ENCODE assay signal across 8 mouse cellular contexts in genomic region chr7:100893249-100894056, GRCm38 (mm10). TPM values are rescaled to one million over a fixed set of nuclear protein-coding genes. Genes with fewer than 3 reads are reported as not detected.
DNase-seq lines count a peak whose midpoint lies in the region; ATAC-seq lines count a peak whose summit lies in the region.

No protein-coding gene starts in this region.

- H3K9ac ChIP-seq in kidney, embryonic 15.5 days = peak overlapping the region; percentile 64
- peak overlapping the region; percentile 66 for H3K9ac ChIP-seq in midbrain, embryonic 15.5 days

- H3K4me3 ChIP-seq in kidney, embryonic 15.5 days (replicated peaks) = peak overlapping the region; percentile 51; the same call in 1 of the 2 replicates
- peak overlapping the region; percentile 70 for H3K4me3 ChIP-seq in forebrain, embryonic 10.5 days
- H3K4me3 ChIP-seq in midbrain, embryonic 15.5 days = peak overlapping the region; percentile 57

- H3K4me1 ChIP-seq in kidney, embryonic 15.5 days = peaks cover 31% of the 10 kb centered on the region
- H3K4me1 ChIP-seq in forebrain, embryonic 10.5 days = peaks cover 34% of the 10 kb centered on the region
- peaks cover 33% of the 10 kb centered on the region for H3K4me1 ChIP-seq in midbrain, embryonic 15.5 days

- WGBS in kidney, embryonic 15.5 days = 45% methylated on average over 20 of the region's 20 CpGs
- WGBS in forebrain, embryonic 10.5 days = 67% methylated on average over 20 of the region's 20 CpGs
- 29% methylated on average over 20 of the region's 20 CpGs for WGBS in midbrain, embryonic 15.5 days

- peak; percentile 23; the same call in 1 of the 2 replicates for ATAC-seq in kidney, embryonic 15.5 days (replicated peaks; ENCODE audit: low FRiP score)
- ATAC-seq in midbrain, embryonic 15.5 days (replicated peaks) = peak; percentile 37

- H3K4me2 ChIP-seq in kidney, embryonic 15.5 days = peak overlapping the region; percentile 81
- peak overlapping the region; percentile 91 for H3K4me2 ChIP-seq in midbrain, embryonic 15.5 days

- H3K27ac ChIP-seq in kidney, embryonic 15.5 days = no peak overlapping the region
- peak overlapping the region; percentile 86 for H3K27ac ChIP-seq in forebrain, embryonic 10.5 days
- H3K27ac ChIP-seq in midbrain, embryonic 15.5 days = peak overlapping the region; percentile 71

- no peak for DNase-seq in kidney, adult 18-20 months
- peak; percentile 92 for DNase-seq in adrenal gland, postnatal 14 days
- no peak for DNase-seq in forebrain, embryonic 10.5 days (ENCODE audit: extremely low spot score, low spot score)
- DNase-seq in kidney, postnatal 10 days = peak; percentile 74
- no peak for DNase-seq in urinary bladder, postnatal 4 days (ENCODE audit: low spot score in 2 of 2)
- no peak for DNase-seq in urinary bladder, postnatal 36 days (ENCODE audit: low spot score in 2 of 2)

- H3K27me3 ChIP-seq in kidney, embryonic 15.5 days = no peaks in the 10 kb centered on the region
- no peaks in the 10 kb centered on the region for H3K27me3 ChIP-seq in forebrain, embryonic 10.5 days (ENCODE audit: poor library complexity, severe bottlenecking)
- H3K27me3 ChIP-seq in midbrain, embryonic 15.5 days (replicated peaks) = no peaks in the 10 kb centered on the region

- H3K36me3 ChIP-seq in kidney, embryonic 15.5 days = peaks cover 38% of the 10 kb centered on the region
- H3K36me3 ChIP-seq in forebrain, embryonic 10.5 days (replicated peaks) = peaks cover 40% of the 10 kb centered on the region
- H3K36me3 ChIP-seq in midbrain, embryonic 15.5 days (replicated peaks) = no peaks in the 10 kb centered on the region

- no peaks in the 10 kb centered on the region for H3K9me3 ChIP-seq in kidney, embryonic 15.5 days (replicated peaks)
- no peaks in the 10 kb centered on the region for H3K9me3 ChIP-seq in forebrain, embryonic 10.5 days
- H3K9me3 ChIP-seq in midbrain, embryonic 15.5 days = no peaks in the 10 kb centered on the region

RNA-seq across cellular contexts. Expression of gene Relt, which starts 30.2 kb away (rescaled TPM):
- 3.8 and 4.9 TPM in 2 replicates for polyA plus RNA-seq in kidney, embryonic 15.5 days (2015; fragmentation: Nextera tagmentation; extraction: Ambion mirVana)
- total RNA-seq in adrenal gland, postnatal 14 days (2021) = 3.1 and 5.8 TPM in 2 replicates
- 5.0 and 5.7 TPM in 2 replicates for polyA plus RNA-seq in forebrain, embryonic 10.5 days (2016; fragmentation: Nextera tagmentation; extraction: Ambion mirVana)
- polyA plus RNA-seq in midbrain, embryonic 15.5 days (2015; fragmentation: Nextera tagmentation; extraction: Ambion mirVana) = 4.7 and 5.9 TPM in 2 replicates

RNA-seq across cellular contexts. Expression of gene Arhgef17, which starts 38.5 kb away (rescaled TPM):
- 9.1 and 12.2 TPM in 2 replicates for polyA plus RNA-seq in kidney, embryonic 15.5 days (2015; fragmentation: Nextera tagmentation; extraction: Ambion mirVana)
- total RNA-seq in adrenal gland, postnatal 14 days (2021) = 43.9 and 47.2 TPM in 2 replicates
- polyA plus RNA-seq in forebrain, embryonic 10.5 days (2016; fragmentation: Nextera tagmentation; extraction: Ambion mirVana) = 6.5 TPM in 2 replicates
- 13.9 and 14.4 TPM in 2 replicates for polyA plus RNA-seq in midbrain, embryonic 15.5 days (2015; fragmentation: Nextera tagmentation; extraction: Ambion mirVana)

Comparison
In these comparisons a context has a peak if more than half of its experiments do, and no peak if none do; other contexts are left out.
1. DNase-seq: peak in adrenal gland, postnatal 14 days (single experiment) and kidney, postnatal 10 days (single experiment); none in kidney, adult 18-20 months (single experiment), forebrain, embryonic 10.5 days (single experiment), urinary bladder, postnatal 4 days (0 of 2) and urinary bladder, postnatal 36 days (0 of 2).
2. Peak in every context shown above with its lines, with median percentiles within 50 percentile points of each other: H3K4me3 ChIP-seq.